Mouse (Mus musculus): ENCODE results near the gene Sdf2.
"Not testable (repeated sequence)": the region's sequence is repeated elsewhere in the genome, so short reads cannot be mapped to it uniquely, and the experiment has no call there.

The Sdf2 gene

GRCm38 (mm10) chr11:78261380-78262352, 16.1 kb downstream of the Sdf2 start, which contains the start of gene 2610507B11Rik:
TSS of gene 2610507B11Rik (plus strand) at chr11:78261752.
- peak; percentile 93 for DNase-seq (ENCODE audit: low spot score)

GRCm38 (mm10) chr11:78262550-78262949, 17.0 kb downstream of the Sdf2 start:
- peak; percentile 41 for DNase-seq (ENCODE audit: low spot score)

- DNase-seq (ENCODE audit: low spot score) = no peak
These were observed 20.0 kb downstream of the Sdf2 start for GRCm38 (mm10) chr11:78265571-78265970.

- DNase-seq (ENCODE audit: low spot score) = no peak
These were observed 26.4 kb downstream of the Sdf2 start for GRCm38 (mm10) chr11:78271986-78272385.

- no peak for DNase-seq (ENCODE audit: low spot score)
These were observed 30.1 kb downstream of the Sdf2 start for GRCm38 (mm10) chr11:78275596-78275995.

GRCm38 (mm10) chr11:78276169-78276568, 30.6 kb downstream of the Sdf2 start:
- DNase-seq (ENCODE audit: low spot score) = not testable (repeated sequence)

- no peak for DNase-seq (ENCODE audit: low spot score)
These were observed 33.3 kb downstream of the Sdf2 start for GRCm38 (mm10) chr11:78278853-78279252.

GRCm38 (mm10) chr11:78279586-78279985, 34.0 kb downstream of the Sdf2 start:
- no peak for DNase-seq (ENCODE audit: low spot score)

GRCm38 (mm10) chr11:78289146-78289763, 43.7 kb downstream of the Sdf2 start:
- no peak for DNase-seq (ENCODE audit: low spot score)

- DNase-seq (ENCODE audit: low spot score) = no peak
These were observed 45.1 kb downstream of the Sdf2 start, which contains the start of gene BC030499 for GRCm38 (mm10) chr11:78290654-78291053. TSS of gene BC030499 (plus strand) at chr11:78290841.

GRCm38 (mm10) chr11:78294585-78294984, 49.0 kb downstream of the Sdf2 start:
- DNase-seq (ENCODE audit: low spot score) = no peak

- no peak for DNase-seq (ENCODE audit: low spot score)
These were observed 55.4 kb downstream of the Sdf2 start for GRCm38 (mm10) chr11:78300917-78301316.

- peak; percentile 89 for DNase-seq (ENCODE audit: low spot score)
These were observed 56.0 kb downstream of the Sdf2 start, which contains the start of gene Spag5 for GRCm38 (mm10) chr11:78301357-78302084. TSS of gene Spag5 (plus strand) at chr11:78301529.
